Mouse (Mus musculus): ENCODE data around the gene Cabin1.

GRCm38 (mm10) chr10:75706632-75707216 is 57.4 kb downstream of the Cabin1 start:
- TF ChIP-seq CTCF (IDR thresholded peaks at IDR 0.05; ENCODE audit: extremely low read depth, insufficient read length, insufficient replicate concordance, low read depth, low read length) (no peak), POLR2A (IDR thresholded peaks at IDR 0.05; ENCODE audit: low read depth, low read length) (no peak)
